Mouse (Mus musculus) liver, embryonic 14.5 days (tissue): ENCODE results near the gene Serpina1e. TPM values are rescaled to one million over a fixed set of nuclear protein-coding genes. Genes with fewer than 3 reads are reported as not detected.
A peak's percentile ranks its signal among the peaks of the same experiment; 100 is the strongest.
"Not testable (repeated sequence)": the region's sequence is repeated elsewhere in the genome, so short reads cannot be mapped to it uniquely, and the experiment has no call there.

ENCODE experiments used
- ATAC-seq: fragments of 200-750 bp; cut with Nextera tagmentation; 2 replicates; pipeline ENCODE4 v1.8.0; 2017; ENCODE audit warnings: moderate number of reproducible peaks, mild to moderate bottlenecking, moderate library complexity; ENCODE audit not compliant: insufficient read depth
- DNase-seq, 3 experiments: peaks; one replicate each; pipeline ENCODE4 v3.0.0-alpha.2; 2012 to 2013; ENCODE audit warnings: low read depth in 3 of 3, low spot score in 3 of 3
- H3K27ac ChIP-seq: fragments of 300-500 bp; sonication (generic); 2 replicates; pipeline ENCODE4 v1.5.1; 2014; ENCODE audit warnings: moderate library complexity, mild to moderate bottlenecking, control low read depth, inconsistent platforms
- H3K27me3 ChIP-seq: fragments of 300-500 bp; sonication (generic); 2 replicates; pipeline ENCODE4 v1.6.1; 2014; ENCODE audit warnings: mild to moderate bottlenecking, low read length, moderate library complexity; ENCODE audit not compliant: control insufficient read depth, insufficient read depth
- H3K36me3 ChIP-seq: fragments of 300-500 bp; sonication (generic); replicated peaks from 2 replicates; pipeline ENCODE4 v1.6.1; 2014; ENCODE audit warnings: low read depth; ENCODE audit not compliant: control insufficient read depth, insufficient read depth
- H3K4me1 ChIP-seq, 2 experiments: fragments of 200-500 bp in 1 of 2; fragments of 300-500 bp in 1 of 2; sonication (generic) in 1 of 2; replicated peaks; 2 replicates each; pipeline ENCODE4 v1.6.1; 2012 to 2014; ENCODE audit warnings: antibody characterized with exemption in 1 of 2, inconsistent platforms in 1 of 2, low read length in 1 of 2; ENCODE audit not compliant: control insufficient read depth in 2 of 2, insufficient read depth in 2 of 2
- H3K4me2 ChIP-seq: fragments of 300-500 bp; sonication (generic); 2 replicates; pipeline ENCODE4 v1.6.1; 2014; ENCODE audit warnings: low read depth, mild to moderate bottlenecking, control low read depth, moderate library complexity
- H3K4me3 ChIP-seq, 2 experiments: fragments of 200-500 bp in 1 of 2; fragments of 300-500 bp in 1 of 2; sonication (generic) in 1 of 2; 2 replicates each; pipeline ENCODE4 v1.5.1; 2012 to 2014; ENCODE audit warnings: low read depth in 2 of 2, low read length in 2 of 2, mild to moderate bottlenecking in 2 of 2, control low read depth in 1 of 2, inconsistent platforms in 1 of 2, moderate library complexity in 1 of 2; ENCODE audit not compliant: insufficient read depth in 1 of 2
- H3K9ac ChIP-seq: fragments of 300-500 bp; sonication (generic); replicated peaks from 2 replicates; pipeline ENCODE4 v1.6.1; 2014; ENCODE audit warnings: mild to moderate bottlenecking, control low read depth, moderate library complexity
- H3K9me3 ChIP-seq: fragments of 300-500 bp; sonication (generic); 2 replicates; pipeline ENCODE4 v1.6.1; 2016; ENCODE audit warnings: low read length, mixed read lengths; ENCODE audit not compliant: control insufficient read depth
- CTCF ChIP-seq: IDR thresholded peaks from 2 replicates; pipeline ENCODE4 v1.5.1; 2016; ENCODE audit warnings: antibody characterized with exemption, low read depth, control low read depth
- EP300 ChIP-seq: IDR thresholded peaks from 2 replicates; pipeline ENCODE4 v1.6.1; 2016; ENCODE audit warnings: antibody characterized with exemption, low read depth
- WGBS: fragments of 180-500 bp; shearing (Covaris S2); extraction: QIAGEN DNeasy Blood & Tissue Kit; methylation state at CpG from one replicate; pipeline ENCODE4 v1.1.7; 2014; ENCODE audit not compliant: insufficient replicate concordance; 5-methylcytosine and 5-hydroxymethylcytosine counted together
- polyA plus RNA-seq, 2 experiments: library from polyadenylated mRNA; depleted of rRNA in 1 of 2; stranded (reverse) in 1 of 2; unstranded in 1 of 2; fragments of >200 nt; fragmentation: Nextera tagmentation in 1 of 2; extraction: Ambion mirVana in 1 of 2; gene quantifications; 2 replicates each; pipeline versions ENCODE4 v1.2.1 to v1.2.3; 2012 to 2014

The Serpina1e gene
- polyA plus RNA-seq, 2 experiments = 197 TPM

- no peak overlapping the region for H3K27ac ChIP-seq
- DNase-seq (no peak), ATAC-seq (no peak)
- no peak overlapping the region for H3K4me2 ChIP-seq
- H3K4me1 ChIP-seq = peaks cover 0 to under 1% of the 10 kb centered on the region in 2 experiments; a peak in 1 of 4 replicates
- no peaks in the 10 kb centered on the region for H3K27me3 ChIP-seq
- H3K9me3 ChIP-seq = no peaks in the 10 kb centered on the region
- no peak overlapping the region for H3K9ac ChIP-seq
- no peaks in the 10 kb centered on the region for H3K36me3 ChIP-seq
- 33% methylated on average over 3 of the region's 3 CpGs for whole genome bisulfite sequencing
- no peak overlapping the region for H3K4me3 ChIP-seq
- TF ChIP-seq EP300 (no peak), CTCF (no peak)
Measured at GRCm38 (mm10) chr12:103966761-103967160, 8.0 kb upstream of the Serpina1e start.

- Histone ChIP-seq H3K27ac (no peak overlapping the region), H3K9ac (no peak overlapping the region), H3K27me3 (no peaks in the 10 kb centered on the region), H3K4me3 (no peak overlapping the region), H3K4me2 (no peak overlapping the region), H3K36me3 (no peaks in the 10 kb centered on the region), H3K9me3 (no peaks in the 10 kb centered on the region), H3K4me1 (peaks cover 0 to 4% of the 10 kb centered on the region in 2 experiments; a peak in 1 of 4 replicates)
- ATAC-seq (peak; percentile 58; the same call in 1 of the 2 replicates), DNase-seq (no peak)
- no peak for TF ChIP-seq CTCF
- no peak for TF ChIP-seq EP300
- 52% methylated on average over 4 of the region's 4 CpGs for WGBS
Measured at GRCm38 (mm10) chr12:103963288-103963687, 4.5 kb upstream of the Serpina1e start.

GRCm38 (mm10) chr12:103962860-103963259 is 4.1 kb upstream of the Serpina1e start:
- no peak overlapping the region for H3K4me2 ChIP-seq
- no peaks in the 10 kb centered on the region for H3K27me3 ChIP-seq
- H3K4me3 ChIP-seq = no peak overlapping the region
- 67% methylated on average over 8 of the region's 8 CpGs for WGBS
- H3K27ac ChIP-seq = no peak overlapping the region
- DNase-seq (no peak), ATAC-seq (no peak)
- TF ChIP-seq CTCF = no peak
- no peak for TF ChIP-seq EP300
- H3K9ac ChIP-seq = no peak overlapping the region
- H3K9me3 ChIP-seq = no peaks in the 10 kb centered on the region
- H3K36me3 ChIP-seq = no peaks in the 10 kb centered on the region
- H3K4me1 ChIP-seq = peaks cover 0 to 4% of the 10 kb centered on the region in 2 experiments; a peak in 1 of 4 replicates

GRCm38 (mm10) chr12:103962337-103962736 is 3.6 kb upstream of the Serpina1e start:
- Histone ChIP-seq H3K4me3 (no peak overlapping the region), H3K4me2 (no peak overlapping the region), H3K27ac (no peak overlapping the region), H3K9me3 (no peaks in the 10 kb centered on the region), H3K36me3 (no peaks in the 10 kb centered on the region), H3K4me1 (peaks cover 0 to 4% of the 10 kb centered on the region in 2 experiments; a peak in 1 of 4 replicates), H3K9ac (no peak overlapping the region), H3K27me3 (no peaks in the 10 kb centered on the region)
- no peak for DNase-seq
- TF ChIP-seq CTCF = no peak
- TF ChIP-seq EP300 = no peak
- 50% methylated on average over 5 of the region's 5 CpGs for WGBS
- no peak for ATAC-seq

GRCm38 (mm10) chr12:103961716-103962115 is 2.9 kb upstream of the Serpina1e start:
- no peaks in the 10 kb centered on the region for H3K36me3 ChIP-seq
- H3K4me2 ChIP-seq = no peak overlapping the region
- DNase-seq (no peak), ATAC-seq (no peak)
- WGBS = 56% methylated on average over 1 of the region's 1 CpGs
- no peaks in the 10 kb centered on the region for H3K9me3 ChIP-seq
- TF ChIP-seq CTCF (no peak), EP300 (no peak)
- peaks cover 0 to 4% of the 10 kb centered on the region in 2 experiments; a peak in 1 of 4 replicates for H3K4me1 ChIP-seq
- H3K9ac ChIP-seq = no peak overlapping the region
- H3K4me3 ChIP-seq = no peak overlapping the region
- no peak overlapping the region for H3K27ac ChIP-seq
- no peaks in the 10 kb centered on the region for H3K27me3 ChIP-seq

GRCm38 (mm10) chr12:103956555-103956954 is 2.2 kb downstream of the Serpina1e start:
- not testable (repeated sequence) for H3K27me3 ChIP-seq, H3K9me3 ChIP-seq, ATAC-seq, H3K36me3 ChIP-seq, H3K9ac ChIP-seq, H3K27ac ChIP-seq, H3K4me1 ChIP-seq, DNase-seq
- Histone ChIP-seq H3K4me2 (0 out of 2 replicates have a peak overlapping the region, but pooled peaks have one; percentile 15), H3K4me3 (0 out of 4 replicates have a peak overlapping the region, but pooled peaks of 1 of the 2 experiments have one; percentile 27)
- WGBS = 50% methylated on average over 2 of the region's 2 CpGs

- H3K9ac ChIP-seq, H3K27me3 ChIP-seq, H3K4me1 ChIP-seq, H3K27ac ChIP-seq, H3K4me2 ChIP-seq, H3K9me3 ChIP-seq, DNase-seq, ATAC-seq, H3K36me3 ChIP-seq, H3K4me3 ChIP-seq: not testable (repeated sequence)
- 36% methylated on average over 3 of the region's 3 CpGs for WGBS
Measured at GRCm38 (mm10) chr12:103952972-103953371, 5.8 kb downstream of the Serpina1e start.
